18 mouse cellular contexts compared by ENCODE assay signal in the genomic region with DNA sequence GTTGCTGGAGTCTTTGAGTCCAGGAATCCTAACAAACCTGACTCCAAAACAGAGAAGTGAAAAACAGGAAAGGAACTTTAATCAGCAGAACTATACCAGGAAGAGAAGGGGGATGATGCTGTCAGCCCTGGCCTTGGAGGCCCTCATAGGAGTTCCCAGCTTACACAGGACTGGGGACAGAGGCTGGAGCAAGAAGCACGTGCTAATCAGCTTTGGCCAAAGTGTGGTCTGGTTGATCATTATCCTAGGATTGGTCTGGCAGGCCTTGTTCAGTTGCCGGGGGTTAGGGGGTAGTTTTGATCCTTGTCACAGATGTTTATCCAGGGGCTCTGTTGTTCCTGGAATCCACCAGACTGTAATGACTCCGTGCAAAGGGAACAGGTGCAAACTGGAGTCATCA. TPM values are rescaled to one million over a fixed set of nuclear protein-coding genes. Genes with fewer than 3 reads are reported as not detected.
DNase-seq lines count a peak whose midpoint lies in the region; ATAC-seq and TF ChIP-seq lines count a peak whose summit lies in the region.
"Had no signal": no experiment of that assay in that cellular context is flagged by ENCODE, and none has a peak within 500 bp of the region (broad histone marks: within the 10 kb centered on the region; RNA-seq: fewer than 3 reads in every experiment).

No protein-coding gene starts in this region.

- WGBS in intestine, embryonic 15.5 days: 32% methylated on average over 3 of the region's 3 CpGs
- WGBS in intestine, postnatal 0 days: 18% methylated on average over 3 of the region's 3 CpGs
- WGBS in liver, embryonic 15.5 days (ENCODE audit: insufficient replicate concordance): 21% methylated on average over 3 of the region's 3 CpGs

- no peaks in the 10 kb centered on the region for H3K9me3 ChIP-seq in intestine, embryonic 15.5 days
- H3K9me3 ChIP-seq in intestine, postnatal 0 days (ENCODE audit: control insufficient read depth): no peaks in the 10 kb centered on the region
- no peaks in the 10 kb centered on the region for H3K9me3 ChIP-seq in liver, embryonic 15.5 days (replicated peaks)
- H3K9me3 ChIP-seq: embryonic facial prominence, embryonic 10.5 days; limb, embryonic 12.5 days; neural tube, embryonic 15.5 days had no signal

- no peaks in the 10 kb centered on the region for H3K36me3 ChIP-seq in intestine, embryonic 15.5 days
- H3K36me3 ChIP-seq in intestine, postnatal 0 days (ENCODE audit: control insufficient read depth, insufficient read depth): peaks cover 34% of the 10 kb centered on the region
- no peaks in the 10 kb centered on the region for H3K36me3 ChIP-seq in liver, embryonic 15.5 days (replicated peaks)
- H3K36me3 ChIP-seq: embryonic facial prominence, embryonic 10.5 days; limb, embryonic 12.5 days; neural tube, embryonic 15.5 days had no signal

- H3K4me1 ChIP-seq in intestine, embryonic 15.5 days (replicated peaks): peaks cover 16% of the 10 kb centered on the region
- H3K4me1 ChIP-seq in intestine, postnatal 0 days (replicated peaks; ENCODE audit: control insufficient read depth, insufficient read depth, low read length): 0 out of 2 replicates have a peak, but pooled peaks cover 3% of the 10 kb centered on the region
- H3K4me1 ChIP-seq in liver, embryonic 15.5 days (replicated peaks): peaks cover 29% of the 10 kb centered on the region

- TF ChIP-seq CTCF in intestine, postnatal 0 days (IDR thresholded peaks at IDR 0.05; ENCODE audit: low read depth): no peak

- peak; percentile 66 for ATAC-seq in intestine, embryonic 15.5 days
- ATAC-seq in intestine, postnatal 0 days: peak; percentile 42
- peak; percentile 68 for ATAC-seq in liver, embryonic 15.5 days (ENCODE audit: insufficient read depth)

- H3K4me3 ChIP-seq in intestine, embryonic 15.5 days (replicated peaks): no peak overlapping the region
- H3K4me3 ChIP-seq in intestine, postnatal 0 days (ENCODE audit: low read depth, low read length): no peak overlapping the region
- H3K4me3 ChIP-seq in liver, embryonic 15.5 days (replicated peaks): no peak overlapping the region
- H3K4me3 ChIP-seq: embryonic facial prominence, embryonic 10.5 days; limb, embryonic 12.5 days; neural tube, embryonic 15.5 days had no signal

- DNase-seq in kidney, postnatal 14 days: peak; percentile 71
- no peak for DNase-seq in frontal cortex, postnatal 14 days (ENCODE audit: low spot score in 2 of 2)
- DNase-seq in embryo, embryonic 10.5 days (ENCODE audit: low spot score): no peak
- no peak for DNase-seq in right cerebral cortex, postnatal 25 days
- DNase-seq: cerebellum, adult 8-10 months; gastrocnemius, postnatal 14 days; heart, adult 18-20 months; heart, postnatal 36 days; layer of hippocampus, adult 9-11 months; midbrain, embryonic 14.5 days; thymus, postnatal 25 days had no signal

- H3K27me3 ChIP-seq in intestine, embryonic 15.5 days (replicated peaks): peaks cover 27% of the 10 kb centered on the region
- H3K27me3 ChIP-seq in intestine, postnatal 0 days (replicated peaks; ENCODE audit: control insufficient read depth, insufficient read depth, low read length): peaks cover 17% of the 10 kb centered on the region
- H3K27me3 ChIP-seq in liver, embryonic 15.5 days: peaks cover 51% of the 10 kb centered on the region

- no peak overlapping the region for H3K4me2 ChIP-seq in intestine, embryonic 15.5 days (replicated peaks)
- no peak overlapping the region for H3K4me2 ChIP-seq in intestine, postnatal 0 days (replicated peaks; ENCODE audit: low read depth)
- H3K4me2 ChIP-seq in liver, embryonic 15.5 days: no peak overlapping the region
- H3K4me2 ChIP-seq: hindbrain, embryonic 14.5 days; limb, embryonic 12.5 days; neural tube, embryonic 15.5 days had no signal

- H3K27ac ChIP-seq in intestine, embryonic 15.5 days: peak overlapping the region; percentile 57
- peak overlapping the region; percentile 62 for H3K27ac ChIP-seq in intestine, postnatal 0 days (ENCODE audit: low read depth, low read length)
- no peak overlapping the region for H3K27ac ChIP-seq in liver, embryonic 15.5 days (replicated peaks)
- H3K27ac ChIP-seq: embryonic facial prominence, embryonic 10.5 days; hindbrain, embryonic 14.5 days; limb, embryonic 12.5 days; neural tube, embryonic 15.5 days had no signal

- H3K9ac ChIP-seq in intestine, embryonic 15.5 days: no peak overlapping the region
- H3K9ac ChIP-seq in intestine, postnatal 0 days (ENCODE audit: low read depth, low read length): no peak overlapping the region
- no peak overlapping the region for H3K9ac ChIP-seq in liver, embryonic 15.5 days
- H3K9ac ChIP-seq: hindbrain, embryonic 14.5 days; limb, embryonic 12.5 days; neural tube, embryonic 15.5 days had no signal

RNA-seq across cellular contexts. Expression of a gene that starts 8.5 kb away (rescaled TPM):
- 8.1 and 9.4 TPM in 2 replicates for polyA plus RNA-seq in intestine, embryonic 15.5 days (2015; fragmentation: Nextera tagmentation; extraction: Ambion mirVana)
- polyA plus RNA-seq in intestine, postnatal 0 days (2015; fragmentation: Nextera tagmentation; extraction: Ambion mirVana): 11.6 and 13.7 TPM in 2 replicates
- 1.3 and 1.5 TPM in 2 replicates for polyA plus RNA-seq in liver, embryonic 15.5 days (2015; fragmentation: Nextera tagmentation; extraction: Ambion mirVana)

RNA-seq across cellular contexts. Expression of a gene that starts 22.8 kb away (rescaled TPM):
- polyA plus RNA-seq in intestine, embryonic 15.5 days (2015; fragmentation: Nextera tagmentation; extraction: Ambion mirVana): 0.28 and 0.55 TPM in 2 replicates
- polyA plus RNA-seq in intestine, postnatal 0 days (2015; fragmentation: Nextera tagmentation; extraction: Ambion mirVana): 0.52 and 2.0 TPM in 2 replicates
- not detected in 2 replicates for polyA plus RNA-seq in liver, embryonic 15.5 days (2015; fragmentation: Nextera tagmentation; extraction: Ambion mirVana)

RNA-seq across cellular contexts. Expression of a gene that starts 29.4 kb away (rescaled TPM):
- 61.4 and 62.3 TPM in 2 replicates for polyA plus RNA-seq in intestine, embryonic 15.5 days (2015; fragmentation: Nextera tagmentation; extraction: Ambion mirVana)
- 34.9 and 35.7 TPM in 2 replicates for polyA plus RNA-seq in intestine, postnatal 0 days (2015; fragmentation: Nextera tagmentation; extraction: Ambion mirVana)
- polyA plus RNA-seq in liver, embryonic 15.5 days (2015; fragmentation: Nextera tagmentation; extraction: Ambion mirVana): 20.2 and 22.3 TPM in 2 replicates

RNA-seq across cellular contexts. Expression of a gene that starts 29.7 kb away (rescaled TPM):
- 5.2 and 6.8 TPM in 2 replicates for polyA plus RNA-seq in intestine, embryonic 15.5 days (2015; fragmentation: Nextera tagmentation; extraction: Ambion mirVana)
- 1.3 and 1.4 TPM in 2 replicates for polyA plus RNA-seq in intestine, postnatal 0 days (2015; fragmentation: Nextera tagmentation; extraction: Ambion mirVana)
- 5.3 and 5.5 TPM in 2 replicates for polyA plus RNA-seq in liver, embryonic 15.5 days (2015; fragmentation: Nextera tagmentation; extraction: Ambion mirVana)
